Mouse (Mus musculus): ENCODE measurements around the gene Mael. TPM values are rescaled to one million over a fixed set of nuclear protein-coding genes. Genes with fewer than 3 reads are reported as not detected.
A peak's percentile ranks its signal among the peaks of the same experiment; 100 is the strongest.

Mael gene
- polyA plus RNA-seq, 1 experiment from 2014 or later: not detected

DNA sequence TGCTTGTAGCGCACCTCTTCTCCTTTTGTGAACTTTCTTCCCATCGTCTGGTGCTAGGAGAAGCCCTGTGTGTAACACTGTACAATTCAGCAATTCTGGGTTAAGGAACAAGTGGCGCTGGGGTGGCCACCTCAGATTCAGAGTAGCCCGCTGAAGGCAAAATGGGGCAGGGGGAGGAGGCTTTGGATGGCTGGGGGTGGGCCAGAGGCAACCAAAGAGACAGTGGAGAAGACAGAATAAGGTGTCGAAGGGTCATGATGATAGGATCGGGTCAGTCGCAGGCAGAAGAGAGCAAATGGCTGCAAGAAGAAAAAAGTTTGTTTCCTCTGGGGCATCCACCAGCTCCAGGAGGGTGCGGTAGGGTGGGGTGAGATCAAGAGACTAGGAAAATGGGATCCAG lies 16.5 kb upstream of the Mael start:
- ATAC-seq (ENCODE audit: insufficient read depth, low FRiP score, low TSS enrichment) (no peak), DNase-seq (ENCODE audit: low spot score) (peak; percentile 16)
- H3K4me2 ChIP-seq (ENCODE audit: low read depth): peak overlapping the region; percentile 75
- WGBS: 14% methylated on average over 8 of the region's 8 CpGs
- no peak overlapping the region for H3K27ac ChIP-seq (ENCODE audit: low read depth, low read length)
- peak overlapping the region; percentile 71 for H3K9ac ChIP-seq (ENCODE audit: low read length)
- H3K4me1 ChIP-seq (ENCODE audit: control insufficient read depth, insufficient read depth, low read length): peaks cover 15% of the 10 kb centered on the region
- no peaks in the 10 kb centered on the region for H3K27me3 ChIP-seq (ENCODE audit: control insufficient read depth, insufficient read depth, low read length)
- H3K4me3 ChIP-seq (ENCODE audit: low read depth, low read length): peak overlapping the region; percentile 57
- no peaks in the 10 kb centered on the region for H3K9me3 ChIP-seq (ENCODE audit: control insufficient read depth, low read length)
- H3K36me3 ChIP-seq (ENCODE audit: control insufficient read depth, insufficient read depth, low read length): no peaks in the 10 kb centered on the region

DNA sequence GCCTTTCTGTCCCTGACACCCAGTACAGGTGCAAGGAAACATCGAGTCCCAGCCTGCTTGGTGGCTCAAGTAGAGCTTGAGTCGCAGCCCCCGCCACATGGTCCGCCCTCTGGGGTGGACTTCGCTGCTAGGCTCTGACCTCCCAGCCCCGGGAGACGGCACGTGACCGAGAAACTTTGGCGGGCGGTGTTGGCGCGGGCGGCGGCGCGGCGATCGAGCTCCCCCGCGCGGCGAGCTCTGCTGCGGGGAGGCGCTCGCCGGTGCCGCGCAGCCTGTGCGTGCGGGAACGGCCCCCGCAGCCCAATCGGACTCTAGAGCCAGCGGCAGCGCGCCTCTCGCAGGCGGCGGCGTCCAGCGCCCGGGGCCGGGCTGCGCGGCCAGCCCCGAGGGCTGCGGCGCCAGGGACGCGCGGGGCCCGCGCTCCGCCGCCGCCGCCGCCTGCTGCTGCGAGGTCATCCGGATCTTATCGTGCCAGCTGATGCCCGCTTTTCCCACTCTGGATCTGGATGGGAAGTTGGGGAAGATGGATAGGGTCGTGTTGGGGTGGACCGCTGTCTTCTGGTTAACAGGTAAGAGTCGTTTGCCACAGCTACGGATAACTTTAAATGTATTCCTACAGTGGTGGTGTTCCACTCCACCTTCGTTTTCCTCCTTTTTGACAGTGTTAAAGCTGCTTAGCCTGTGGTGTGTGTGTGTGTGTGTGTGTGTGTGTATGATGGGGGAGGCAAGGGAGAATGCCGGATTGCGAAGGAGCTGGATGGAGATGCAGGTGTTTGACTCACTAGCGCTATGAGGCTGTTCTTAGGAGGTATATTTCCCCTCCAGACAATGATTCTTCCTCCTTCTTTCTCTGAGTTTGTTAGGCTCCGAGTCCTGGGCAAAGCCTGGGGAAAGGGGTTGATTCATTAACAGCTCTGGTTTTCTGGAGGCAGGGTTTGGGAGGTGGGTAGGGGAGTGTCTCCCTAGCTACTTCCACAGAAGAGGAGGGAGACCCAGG lies 15.6 kb upstream of the Mael start, which contains the start of gene Ildr2:
Gene Ildr2 (plus strand): TSS at position 242 of the 997 bp plus-strand sequence.
- peak; percentile 72 for DNase-seq (ENCODE audit: low spot score)
- Histone ChIP-seq H3K4me2 (ENCODE audit: low read depth) (peak within 1 kb of the TSS; percentile 75), H3K4me1 (ENCODE audit: control insufficient read depth, insufficient read depth, low read length) (peaks cover 15% of the 10 kb centered on the region), H3K4me3 (ENCODE audit: low read depth, low read length) (peak within 1 kb of the TSS; percentile 57), H3K9ac (ENCODE audit: low read length) (peak within 1 kb of the TSS; percentile 71), H3K27ac (ENCODE audit: low read depth, low read length) (no peak within 1 kb of the TSS), H3K27me3 (ENCODE audit: control insufficient read depth, insufficient read depth, low read length) (no peaks in the 10 kb centered on the region), H3K36me3 (ENCODE audit: control insufficient read depth, insufficient read depth, low read length) (no peaks in the 10 kb centered on the region), H3K9me3 (ENCODE audit: control insufficient read depth, low read length) (no peaks in the 10 kb centered on the region)
- ATAC-seq (ENCODE audit: insufficient read depth, low FRiP score, low TSS enrichment): peak; percentile 76
- under 1% methylated on average over 67 of the region's 72 CpGs for WGBS

DNA sequence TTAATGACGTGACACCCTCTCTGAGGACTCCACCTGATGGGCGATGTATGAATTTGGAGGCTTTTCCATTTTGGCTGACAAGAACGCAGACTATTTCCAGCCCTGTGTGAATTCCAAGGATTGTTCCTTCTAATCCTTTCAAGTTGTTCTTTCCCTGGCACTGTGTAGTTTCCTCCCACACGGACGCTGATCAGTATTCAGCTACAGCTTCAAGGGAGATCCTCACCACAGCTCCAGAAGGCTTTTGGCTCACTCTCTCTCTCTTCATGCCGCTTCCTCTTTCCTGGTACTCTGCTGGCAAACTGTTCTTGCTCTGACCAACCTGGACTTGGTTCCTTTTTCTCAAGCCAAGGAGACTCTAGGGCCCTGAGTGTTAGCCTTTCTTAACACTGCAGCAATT lies 5.7 kb upstream of the Mael start:
- Histone ChIP-seq H3K36me3 (ENCODE audit: control insufficient read depth, insufficient read depth, low read length) (no peaks in the 10 kb centered on the region), H3K27me3 (ENCODE audit: control insufficient read depth, insufficient read depth, low read length) (no peaks in the 10 kb centered on the region), H3K4me2 (ENCODE audit: low read depth) (no peak overlapping the region), H3K27ac (ENCODE audit: low read depth, low read length) (no peak overlapping the region), H3K4me3 (ENCODE audit: low read depth, low read length) (no peak overlapping the region), H3K9me3 (ENCODE audit: control insufficient read depth, low read length) (no peaks in the 10 kb centered on the region), H3K9ac (ENCODE audit: low read length) (no peak overlapping the region), H3K4me1 (ENCODE audit: control insufficient read depth, insufficient read depth, low read length) (no peaks in the 10 kb centered on the region)
- 86% methylated on average over 6 of the region's 6 CpGs for WGBS
- no peak for ATAC-seq (ENCODE audit: insufficient read depth, low FRiP score, low TSS enrichment)
- no peak for DNase-seq (ENCODE audit: low spot score)

DNA sequence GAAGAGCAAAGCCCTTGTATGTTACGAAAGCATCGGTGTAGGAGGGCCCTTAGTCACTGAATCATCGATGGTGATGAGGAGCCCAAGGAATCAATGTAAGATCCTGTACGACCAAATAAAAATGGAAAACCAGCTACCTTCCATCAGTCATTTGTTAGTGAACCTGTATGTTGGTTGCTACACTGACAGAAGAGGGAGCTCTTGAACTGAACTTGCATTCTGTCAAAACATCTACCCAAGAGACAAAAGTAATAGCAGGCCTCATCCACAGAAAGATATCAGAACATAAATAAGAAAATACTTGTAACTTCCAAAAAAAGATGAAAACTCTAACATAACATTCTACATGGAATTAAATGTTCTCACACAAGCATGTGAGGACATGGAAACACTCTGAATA lies 24.4 kb downstream of the Mael start:
- Histone ChIP-seq H3K4me3 (ENCODE audit: low read depth, low read length) (no peak overlapping the region), H3K4me2 (ENCODE audit: low read depth) (no peak overlapping the region), H3K9ac (ENCODE audit: low read length) (no peak overlapping the region), H3K4me1 (ENCODE audit: control insufficient read depth, insufficient read depth, low read length) (no peaks in the 10 kb centered on the region), H3K9me3 (ENCODE audit: control insufficient read depth, low read length) (no peaks in the 10 kb centered on the region), H3K27ac (ENCODE audit: low read depth, low read length) (no peak overlapping the region), H3K36me3 (ENCODE audit: control insufficient read depth, insufficient read depth, low read length) (no peaks in the 10 kb centered on the region), H3K27me3 (ENCODE audit: control insufficient read depth, insufficient read depth, low read length) (no peaks in the 10 kb centered on the region)
- WGBS: 91% methylated on average over 4 of the region's 4 CpGs
- DNase-seq (ENCODE audit: low spot score): no peak
- ATAC-seq (ENCODE audit: insufficient read depth, low FRiP score, low TSS enrichment): no peak

DNA sequence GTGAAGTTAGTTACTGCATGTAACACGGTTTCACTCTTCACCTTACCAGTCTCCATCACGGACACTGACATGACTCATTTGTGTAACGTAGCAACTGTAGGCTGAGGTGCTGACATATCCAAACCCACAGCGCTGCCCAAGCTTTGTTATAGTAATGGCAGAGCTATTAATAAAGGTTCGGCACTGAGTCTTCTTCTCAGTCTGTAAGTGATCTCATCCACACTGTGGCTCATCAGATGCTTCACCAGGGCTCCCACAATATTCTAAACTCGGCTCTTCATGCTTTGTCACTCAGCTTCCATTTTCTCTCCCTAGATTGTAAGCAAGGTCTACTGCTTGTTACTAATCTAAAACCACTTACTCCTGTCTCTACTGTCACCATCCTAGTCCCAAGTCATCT lies 29.2 kb downstream of the Mael start:
- no peak overlapping the region for H3K4me3 ChIP-seq (ENCODE audit: low read depth, low read length)
- H3K4me1 ChIP-seq (ENCODE audit: control insufficient read depth, insufficient read depth, low read length): no peaks in the 10 kb centered on the region
- H3K9ac ChIP-seq (ENCODE audit: low read length): no peak overlapping the region
- no peaks in the 10 kb centered on the region for H3K27me3 ChIP-seq (ENCODE audit: control insufficient read depth, insufficient read depth, low read length)
- WGBS: 88% methylated on average over 6 of the region's 6 CpGs
- H3K27ac ChIP-seq (ENCODE audit: low read depth, low read length): no peak overlapping the region
- DNase-seq (ENCODE audit: low spot score): no peak
- ATAC-seq (ENCODE audit: insufficient read depth, low FRiP score, low TSS enrichment): no peak
- H3K4me2 ChIP-seq (ENCODE audit: low read depth): no peak overlapping the region
- H3K36me3 ChIP-seq (ENCODE audit: control insufficient read depth, insufficient read depth, low read length): no peaks in the 10 kb centered on the region
- no peaks in the 10 kb centered on the region for H3K9me3 ChIP-seq (ENCODE audit: control insufficient read depth, low read length)

DNA sequence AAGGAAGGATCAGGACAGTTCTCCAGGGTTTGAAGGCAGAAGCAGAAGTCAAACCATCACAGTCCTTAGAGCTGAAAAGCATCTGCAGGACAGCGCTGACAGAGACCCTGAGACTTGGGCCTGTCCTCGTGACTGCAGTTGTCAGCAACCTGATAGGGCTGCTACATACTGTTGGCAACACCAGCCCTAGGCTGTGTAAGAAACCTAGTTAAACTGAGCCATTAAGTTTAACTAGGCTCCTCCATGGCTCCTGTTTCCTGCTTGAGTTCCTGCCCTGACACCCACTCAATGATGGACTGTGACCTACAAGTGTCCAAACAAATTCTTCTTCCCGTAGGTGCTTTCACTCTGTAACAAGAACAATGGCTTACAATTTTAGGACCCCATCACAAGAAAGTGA lies 33.4 kb downstream of the Mael start:
- Histone ChIP-seq H3K36me3 (ENCODE audit: control insufficient read depth, insufficient read depth, low read length) (no peaks in the 10 kb centered on the region), H3K27ac (ENCODE audit: low read depth, low read length) (no peak overlapping the region), H3K4me2 (ENCODE audit: low read depth) (no peak overlapping the region), H3K27me3 (ENCODE audit: control insufficient read depth, insufficient read depth, low read length) (no peaks in the 10 kb centered on the region), H3K9me3 (ENCODE audit: control insufficient read depth, low read length) (no peaks in the 10 kb centered on the region), H3K9ac (ENCODE audit: low read length) (no peak overlapping the region), H3K4me3 (ENCODE audit: low read depth, low read length) (no peak overlapping the region), H3K4me1 (ENCODE audit: control insufficient read depth, insufficient read depth, low read length) (no peaks in the 10 kb centered on the region)
- DNase-seq (ENCODE audit: low spot score): no peak
- ATAC-seq (ENCODE audit: insufficient read depth, low FRiP score, low TSS enrichment): no peak
- WGBS: 75% methylated on average over 3 of the region's 3 CpGs

DNA sequence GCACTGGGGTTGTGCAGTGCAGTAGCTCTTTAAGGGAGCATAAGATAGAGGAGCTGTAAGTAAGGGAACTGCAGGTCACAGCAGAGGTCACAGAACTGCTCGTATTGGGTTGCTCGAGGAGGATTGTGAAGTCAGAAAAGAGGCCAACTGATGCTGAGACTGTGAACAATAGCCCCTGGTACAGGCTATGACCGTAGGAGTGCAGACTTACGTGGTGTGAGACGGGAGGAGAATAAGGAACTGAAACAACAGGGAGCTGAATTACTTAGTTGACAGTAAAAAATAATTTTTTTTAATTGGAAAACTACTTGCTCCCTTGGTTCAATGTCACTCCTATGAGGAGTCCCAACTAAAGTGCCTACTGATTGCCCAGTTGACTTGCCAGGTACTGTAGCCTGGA lies 34.4 kb downstream of the Mael start:
- DNase-seq (ENCODE audit: low spot score): no peak
- H3K27me3 ChIP-seq (ENCODE audit: control insufficient read depth, insufficient read depth, low read length): no peaks in the 10 kb centered on the region
- H3K36me3 ChIP-seq (ENCODE audit: control insufficient read depth, insufficient read depth, low read length): no peaks in the 10 kb centered on the region
- H3K4me3 ChIP-seq (ENCODE audit: low read depth, low read length): no peak overlapping the region
- H3K4me2 ChIP-seq (ENCODE audit: low read depth): no peak overlapping the region
- H3K9me3 ChIP-seq (ENCODE audit: control insufficient read depth, low read length): no peaks in the 10 kb centered on the region
- no peak overlapping the region for H3K27ac ChIP-seq (ENCODE audit: low read depth, low read length)
- WGBS: 23% methylated on average over 5 of the region's 5 CpGs
- no peak for ATAC-seq (ENCODE audit: insufficient read depth, low FRiP score, low TSS enrichment)
- no peak overlapping the region for H3K9ac ChIP-seq (ENCODE audit: low read length)
- no peaks in the 10 kb centered on the region for H3K4me1 ChIP-seq (ENCODE audit: control insufficient read depth, insufficient read depth, low read length)

DNA sequence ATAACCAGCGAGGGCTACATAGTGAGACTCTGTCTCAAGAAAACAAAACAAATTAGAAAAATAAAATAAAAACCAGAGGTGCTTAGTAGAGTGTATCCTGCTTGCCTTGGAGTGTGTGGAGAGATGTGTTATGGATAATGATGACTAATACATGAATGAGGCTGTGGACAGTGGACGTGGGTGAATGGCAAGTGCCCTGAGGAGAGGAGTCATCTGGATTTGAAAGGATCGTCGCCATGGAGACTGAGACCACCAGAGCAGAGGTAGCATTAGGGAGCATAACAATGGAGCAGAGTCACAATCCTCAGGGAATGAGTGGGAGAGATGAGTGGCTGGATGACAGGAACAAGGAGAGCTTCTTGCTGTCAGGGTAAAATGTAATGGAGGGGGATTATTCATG lies 48.7 kb downstream of the Mael start:
- Histone ChIP-seq H3K9ac (ENCODE audit: low read length) (no peak overlapping the region), H3K27me3 (ENCODE audit: control insufficient read depth, insufficient read depth, low read length) (no peaks in the 10 kb centered on the region), H3K9me3 (ENCODE audit: control insufficient read depth, low read length) (no peaks in the 10 kb centered on the region), H3K4me3 (ENCODE audit: low read depth, low read length) (no peak overlapping the region), H3K4me2 (ENCODE audit: low read depth) (no peak overlapping the region), H3K4me1 (ENCODE audit: control insufficient read depth, insufficient read depth, low read length) (no peaks in the 10 kb centered on the region), H3K27ac (ENCODE audit: low read depth, low read length) (no peak overlapping the region), H3K36me3 (ENCODE audit: control insufficient read depth, insufficient read depth, low read length) (no peaks in the 10 kb centered on the region)
- WGBS: 69% methylated on average over 4 of the region's 4 CpGs
- no peak for ATAC-seq (ENCODE audit: insufficient read depth, low FRiP score, low TSS enrichment)
- no peak for DNase-seq (ENCODE audit: low spot score)

DNA sequence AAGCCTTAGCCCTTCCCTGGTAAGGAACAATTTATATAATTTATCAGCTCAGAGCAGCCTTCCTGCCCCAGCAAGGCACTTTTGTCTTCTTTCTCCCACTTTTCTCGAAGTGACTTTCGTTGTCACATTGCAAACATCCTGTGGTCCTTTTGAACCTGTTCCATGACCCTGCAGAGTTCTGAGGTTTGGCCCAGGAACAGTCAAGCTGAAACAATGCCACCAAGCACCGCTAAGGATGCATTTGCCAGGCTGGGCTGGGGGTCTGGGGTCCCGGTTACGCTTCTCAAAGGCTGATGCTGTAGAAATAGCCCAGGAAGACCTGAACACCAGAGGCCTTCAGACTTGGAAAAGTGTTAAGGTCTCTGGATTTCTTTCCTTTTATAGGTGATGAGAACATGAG lies 53.2 kb downstream of the Mael start:
- no peak for ATAC-seq (ENCODE audit: insufficient read depth, low FRiP score, low TSS enrichment)
- Histone ChIP-seq H3K9ac (ENCODE audit: low read length) (no peak overlapping the region), H3K27me3 (ENCODE audit: control insufficient read depth, insufficient read depth, low read length) (no peaks in the 10 kb centered on the region), H3K9me3 (ENCODE audit: control insufficient read depth, low read length) (no peaks in the 10 kb centered on the region), H3K27ac (ENCODE audit: low read depth, low read length) (no peak overlapping the region), H3K4me2 (ENCODE audit: low read depth) (no peak overlapping the region), H3K4me1 (ENCODE audit: control insufficient read depth, insufficient read depth, low read length) (peaks cover 3% of the 10 kb centered on the region; the same call in 1 of the 2 replicates), H3K4me3 (ENCODE audit: low read depth, low read length) (no peak overlapping the region), H3K36me3 (ENCODE audit: control insufficient read depth, insufficient read depth, low read length) (no peaks in the 10 kb centered on the region)
- no peak for DNase-seq (ENCODE audit: low spot score)
- 86% methylated on average over 5 of the region's 5 CpGs for WGBS
